Mouse (Mus musculus) liver, embryonic 13.5 days (tissue): ENCODE measurements around the gene Usp30. TPM values are rescaled to one million over a fixed set of nuclear protein-coding genes. Genes with fewer than 3 reads are reported as not detected.

Experiments
- ATAC-seq: fragments of 200-750 bp; cut with Nextera tagmentation; 2 replicates; pipeline ENCODE4 v1.8.0; 2017; ENCODE audit warnings: low read depth, mild to moderate bottlenecking, moderate number of reproducible peaks, moderate library complexity
- DNase-seq: peaks from one replicate; pipeline ENCODE4 v3.0.0; 2022
- H3K27ac ChIP-seq: fragments of 300-500 bp; sonication (generic); 2 replicates; pipeline ENCODE4 v1.5.1; 2015; ENCODE audit warnings: moderate library complexity, mild to moderate bottlenecking, inconsistent platforms
- H3K27me3 ChIP-seq: fragments of 300-500 bp; sonication (generic); 2 replicates; pipeline ENCODE4 v1.6.1; 2015; ENCODE audit warnings: mild to moderate bottlenecking, inconsistent platforms
- H3K36me3 ChIP-seq: fragments of 300-500 bp; sonication (generic); 2 replicates; pipeline ENCODE4 v1.6.1; 2015; ENCODE audit warnings: mild to moderate bottlenecking, inconsistent platforms
- H3K4me1 ChIP-seq: fragments of 300-500 bp; sonication (generic); replicated peaks from 2 replicates; pipeline ENCODE4 v1.6.1; 2015; ENCODE audit warnings: inconsistent platforms
- H3K4me2 ChIP-seq: fragments of 300-500 bp; sonication (generic); 2 replicates; pipeline ENCODE4 v1.6.1; 2015; ENCODE audit warnings: inconsistent platforms, mild to moderate bottlenecking, moderate library complexity
- H3K4me3 ChIP-seq: fragments of 300-500 bp; sonication (generic); replicated peaks from 2 replicates; pipeline ENCODE4 v1.5.1; 2015; ENCODE audit warnings: mild to moderate bottlenecking, inconsistent platforms
- H3K9ac ChIP-seq: fragments of 300-500 bp; sonication (generic); 2 replicates; pipeline ENCODE4 v1.6.1; 2015; ENCODE audit warnings: mild to moderate bottlenecking, inconsistent platforms
- H3K9me3 ChIP-seq: fragments of 300-500 bp; sonication (generic); replicated peaks from 2 replicates; pipeline ENCODE4 v1.6.1; 2016; ENCODE audit warnings: inconsistent platforms
- WGBS: fragments of 180-500 bp; shearing (Covaris S2); methylation state at CpG from one replicate; pipeline ENCODE4 v1.1.7; 2015; ENCODE audit not compliant: insufficient replicate concordance; 5-methylcytosine and 5-hydroxymethylcytosine counted together
- polyA plus RNA-seq: library from polyadenylated mRNA; unstranded; fragments of >200 nt; fragmentation: Nextera tagmentation; extraction: Ambion mirVana; gene quantifications from 2 replicates; pipeline ENCODE4 v1.2.1, GENCODE M21; 2015

Usp30 gene
- polyA plus RNA-seq, 1 experiment from 2014 or later, result 2.7 TPM

DNA sequence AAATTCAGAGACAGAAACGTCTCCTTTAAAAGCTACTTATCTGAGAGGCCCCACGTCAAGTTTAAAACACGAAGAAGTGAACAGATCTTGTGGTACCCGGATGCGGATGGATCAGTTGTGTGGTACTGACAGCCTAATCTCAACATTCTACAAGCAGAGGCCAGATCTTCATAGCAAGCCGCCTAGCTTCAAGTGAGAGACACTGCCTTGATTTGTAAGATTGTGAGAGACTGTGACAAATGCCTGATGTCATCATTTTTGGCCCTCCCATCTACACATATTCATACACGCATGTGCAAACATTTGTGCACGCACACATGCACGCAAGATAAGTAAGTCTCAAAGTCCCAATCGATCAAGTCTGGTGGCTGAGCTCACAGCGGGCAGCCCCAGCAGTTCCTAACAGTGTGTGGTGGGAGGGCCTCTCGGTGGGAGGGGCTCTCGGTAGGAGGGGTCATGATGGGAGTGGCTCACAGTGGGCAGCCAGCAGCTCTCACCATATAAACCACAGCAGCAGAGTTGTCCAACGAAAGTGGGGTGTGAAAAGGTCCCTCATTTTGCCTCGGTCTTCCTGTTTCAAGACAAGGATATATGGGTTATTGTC is 23.8 kb upstream of the Usp30 start:
- 16% methylated on average over 15 of the region's 15 CpGs for WGBS
- peaks cover 14% of the 10 kb centered on the region for H3K4me1 ChIP-seq
- no peaks in the 10 kb centered on the region for H3K27me3 ChIP-seq
- H3K4me3 ChIP-seq, result no peak overlapping the region
- H3K36me3 ChIP-seq, result no peaks in the 10 kb centered on the region
- H3K4me2 ChIP-seq, result 0 out of 2 replicates have a peak overlapping the region, but pooled peaks have one; percentile 15
- H3K27ac ChIP-seq, result no peak overlapping the region
- H3K9ac ChIP-seq, result no peak overlapping the region
- H3K9me3 ChIP-seq, result no peaks in the 10 kb centered on the region
- DNase-seq, result peak; percentile 49
- peak; percentile 77 for ATAC-seq

DNA sequence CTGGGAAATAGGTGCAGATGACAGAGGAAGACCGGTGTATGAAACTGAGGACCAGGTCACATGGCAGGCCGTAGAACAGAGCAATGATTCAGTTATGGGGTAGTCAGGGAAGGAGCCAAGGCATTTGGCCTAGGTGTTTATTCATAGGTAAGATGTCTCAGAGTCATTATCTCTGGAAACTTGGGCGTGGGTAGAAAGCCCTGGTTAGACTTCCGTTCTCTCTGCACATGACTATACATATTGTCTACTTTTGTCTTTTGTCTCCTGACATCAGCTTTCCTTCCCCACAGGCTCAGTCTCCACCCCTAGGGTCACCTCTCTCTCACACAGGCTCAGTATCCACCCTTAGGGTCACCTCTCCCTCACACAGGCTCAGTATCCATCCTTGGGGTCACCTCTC is 21.5 kb upstream of the Usp30 start:
- 53% methylated on average over 4 of the region's 4 CpGs for WGBS
- Histone ChIP-seq H3K27me3 (peaks cover 11% of the 10 kb centered on the region; the same call in 1 of the 2 replicates), H3K27ac (no peak overlapping the region), H3K9ac (no peak overlapping the region), H3K9me3 (no peaks in the 10 kb centered on the region), H3K4me1 (peaks cover 14% of the 10 kb centered on the region), H3K4me3 (no peak overlapping the region), H3K4me2 (no peak overlapping the region), H3K36me3 (no peaks in the 10 kb centered on the region)
- ATAC-seq (no peak), DNase-seq (no peak)

DNA sequence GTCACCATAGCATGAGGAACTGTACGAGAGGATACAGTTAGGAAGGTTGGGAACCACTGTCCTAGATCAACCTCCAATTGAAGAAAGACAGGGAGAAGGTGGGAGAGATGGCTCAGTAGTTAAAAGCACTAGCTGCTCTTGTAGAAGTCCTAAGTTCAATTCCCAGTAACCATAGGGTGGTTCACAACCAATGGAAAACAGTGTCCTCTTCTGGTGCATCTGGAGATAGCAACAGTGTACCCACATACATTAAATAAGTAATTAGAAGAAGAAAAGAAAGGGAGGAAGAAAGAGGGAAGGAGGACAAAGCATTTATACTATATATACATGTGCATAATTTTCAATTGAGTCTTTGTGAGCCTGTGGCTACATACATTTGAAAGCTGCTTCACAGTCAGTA is 20.1 kb upstream of the Usp30 start:
- no peak overlapping the region for H3K27ac ChIP-seq
- WGBS, result 46% methylated on average over 1 of the region's 1 CpGs
- no peaks in the 10 kb centered on the region for H3K36me3 ChIP-seq
- H3K9me3 ChIP-seq, result no peaks in the 10 kb centered on the region
- ATAC-seq, result no peak
- H3K9ac ChIP-seq, result no peak overlapping the region
- no peak overlapping the region for H3K4me2 ChIP-seq
- H3K27me3 ChIP-seq, result peaks cover 11% of the 10 kb centered on the region; the same call in 1 of the 2 replicates
- DNase-seq, result no peak
- no peak overlapping the region for H3K4me3 ChIP-seq
- H3K4me1 ChIP-seq, result peaks cover 14% of the 10 kb centered on the region

DNA sequence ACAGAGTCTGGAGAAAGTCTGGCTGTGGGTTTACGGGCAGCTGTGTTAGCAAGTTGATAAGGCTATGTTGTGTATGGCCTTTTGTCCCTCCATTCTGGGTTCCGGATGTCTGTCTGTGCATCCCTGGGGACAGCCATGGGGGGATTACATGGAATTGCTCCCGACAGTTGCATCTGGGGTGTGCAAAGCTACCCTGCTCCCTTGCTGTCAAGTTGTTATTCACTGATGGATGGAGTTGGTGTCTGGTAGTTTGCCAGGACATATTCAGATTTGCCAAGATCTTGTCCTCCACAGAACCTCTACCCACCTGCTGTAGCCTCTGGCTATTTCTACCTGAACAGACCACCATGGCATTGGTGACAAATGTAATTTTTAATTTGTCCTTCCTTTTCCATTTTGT is 19.1 kb upstream of the Usp30 start:
- H3K9ac ChIP-seq, result no peak overlapping the region
- no peak for DNase-seq

DNA sequence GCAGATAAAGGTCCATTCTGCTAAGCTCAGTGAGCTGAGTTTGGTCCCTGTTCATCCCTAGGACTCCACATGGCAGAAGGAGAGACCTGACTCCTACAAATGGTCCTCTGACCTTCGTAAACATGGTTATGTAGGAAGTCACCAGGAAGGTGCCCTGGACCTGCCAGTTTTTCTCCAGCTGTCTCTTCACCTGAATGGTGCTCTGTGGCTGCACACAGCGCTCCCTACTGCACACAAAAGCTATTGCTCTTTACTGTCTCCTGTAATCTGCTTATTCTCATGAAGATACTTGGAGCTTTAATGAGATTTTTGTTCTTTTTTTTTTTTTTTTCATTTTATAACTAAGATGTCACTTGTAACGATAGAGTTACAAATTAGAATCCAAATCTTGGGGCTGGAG is 18.7 kb upstream of the Usp30 start:
- Histone ChIP-seq H3K27ac (no peak overlapping the region), H3K9me3 (no peaks in the 10 kb centered on the region), H3K4me1 (peaks cover 7% of the 10 kb centered on the region), H3K4me2 (no peak overlapping the region), H3K27me3 (peaks cover 11% of the 10 kb centered on the region; the same call in 1 of the 2 replicates), H3K4me3 (no peak overlapping the region), H3K36me3 (no peaks in the 10 kb centered on the region), H3K9ac (no peak overlapping the region)
- WGBS, result 35% methylated on average over 3 of the region's 3 CpGs
- DNase-seq (no peak), ATAC-seq (no peak)

More for the DNA sequence above, 19.1 kb upstream of the Usp30 start:
- H3K4me2 ChIP-seq, result no peak overlapping the region
- ATAC-seq, result no peak
- WGBS, result 18% methylated on average over 3 of the region's 3 CpGs
- no peak overlapping the region for H3K4me3 ChIP-seq
- peaks cover 12% of the 10 kb centered on the region for H3K4me1 ChIP-seq
- no peak overlapping the region for H3K27ac ChIP-seq
- H3K9me3 ChIP-seq, result no peaks in the 10 kb centered on the region
- no peaks in the 10 kb centered on the region for H3K36me3 ChIP-seq
- peaks cover 11% of the 10 kb centered on the region; the same call in 1 of the 2 replicates for H3K27me3 ChIP-seq

DNA sequence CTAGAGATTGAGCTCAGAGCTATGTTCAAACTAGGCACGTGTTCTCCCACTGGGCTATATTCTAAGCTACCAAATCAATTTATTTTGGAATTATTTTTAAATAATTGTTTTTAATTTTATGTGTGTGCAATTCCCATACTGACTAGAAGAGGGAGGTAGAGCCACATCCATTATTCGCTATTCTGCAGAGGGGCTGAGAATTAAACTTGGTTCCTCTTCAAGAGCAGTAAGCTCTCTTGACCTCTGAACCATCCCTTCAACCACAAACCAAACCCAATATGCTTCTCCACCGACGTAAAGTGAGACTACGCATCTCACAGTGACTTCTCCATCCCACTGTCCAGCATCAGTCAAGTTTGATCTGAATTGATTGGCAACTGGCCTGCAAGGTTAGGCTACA is 18.1 kb upstream of the Usp30 start:
- Histone ChIP-seq H3K9ac (no peak overlapping the region), H3K4me2 (no peak overlapping the region), H3K4me3 (no peak overlapping the region), H3K27ac (no peak overlapping the region), H3K9me3 (no peaks in the 10 kb centered on the region), H3K36me3 (no peaks in the 10 kb centered on the region), H3K27me3 (peaks cover 11% of the 10 kb centered on the region; the same call in 1 of the 2 replicates), H3K4me1 (peaks cover 2% of the 10 kb centered on the region)
- WGBS, result 33% methylated on average over 5 of the region's 5 CpGs
- DNase-seq, result no peak
- no peak for ATAC-seq

DNA sequence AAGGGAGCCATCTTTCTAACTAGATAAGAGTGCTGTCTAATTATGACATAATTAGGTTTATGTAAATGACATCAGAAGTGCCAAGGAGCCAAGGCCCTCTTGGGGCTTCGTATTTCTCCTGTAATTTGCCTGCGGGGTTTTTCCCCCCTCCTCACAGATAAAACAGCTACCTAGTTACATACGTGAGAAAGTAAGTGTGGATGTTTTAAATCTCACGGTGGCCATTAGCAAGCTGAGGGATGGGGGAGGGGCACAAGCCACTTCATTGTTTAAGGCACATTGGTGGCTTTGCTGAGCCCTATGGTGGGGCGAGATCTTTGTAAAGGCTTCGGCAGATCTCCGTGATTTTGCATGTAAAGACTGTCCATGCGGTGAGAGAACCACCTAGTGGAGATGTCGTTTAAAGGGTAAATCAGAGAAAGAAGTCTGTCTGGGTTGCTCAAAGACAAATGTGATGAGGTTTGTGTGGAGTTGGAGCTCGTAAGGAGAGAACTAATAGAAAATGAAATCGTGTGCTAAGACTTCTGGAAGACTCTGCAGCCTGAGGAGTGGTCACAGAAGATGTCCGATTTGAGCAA is 16.4 kb upstream of the Usp30 start:
- peaks cover 11% of the 10 kb centered on the region; the same call in 1 of the 2 replicates for H3K27me3 ChIP-seq
- DNase-seq (no peak), ATAC-seq (no peak)
- H3K9ac ChIP-seq, result no peak overlapping the region
- H3K4me2 ChIP-seq, result no peak overlapping the region
- no peak overlapping the region for H3K4me3 ChIP-seq
- H3K9me3 ChIP-seq, result no peaks in the 10 kb centered on the region
- no peaks in the 10 kb centered on the region for H3K4me1 ChIP-seq
- WGBS, result 44% methylated on average over 12 of the region's 12 CpGs
- no peaks in the 10 kb centered on the region for H3K36me3 ChIP-seq
- H3K27ac ChIP-seq, result no peak overlapping the region

DNA sequence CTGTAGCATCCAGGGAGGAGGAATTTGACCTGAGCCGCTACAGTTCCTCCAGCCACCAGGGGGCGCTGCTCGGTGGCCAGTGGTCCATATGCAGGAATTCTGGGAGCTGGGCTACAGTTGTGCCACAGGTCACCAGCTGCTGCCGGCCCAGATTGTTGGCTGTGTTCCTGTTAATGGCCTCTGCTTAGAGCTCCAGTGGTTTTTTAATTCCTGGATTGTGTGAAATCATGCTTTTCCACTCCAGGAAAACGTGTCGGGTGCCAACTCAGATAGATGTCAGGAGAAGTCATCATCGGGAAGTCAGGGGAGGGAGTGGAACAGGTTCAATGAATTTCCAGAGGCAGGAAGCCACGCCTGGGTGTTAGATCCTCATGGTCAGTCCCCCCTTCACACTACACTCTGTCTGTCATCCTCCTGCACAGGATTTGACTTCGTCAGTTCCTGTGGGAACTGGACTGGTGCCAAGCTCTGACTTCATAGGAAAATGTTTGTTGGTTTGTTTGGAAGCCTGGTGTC is 13.0 kb upstream of the Usp30 start:
- Histone ChIP-seq H3K9ac (no peak overlapping the region), H3K9me3 (no peaks in the 10 kb centered on the region), H3K27me3 (peaks cover 9% of the 10 kb centered on the region; the same call in 1 of the 2 replicates), H3K4me1 (no peaks in the 10 kb centered on the region), H3K36me3 (no peaks in the 10 kb centered on the region), H3K27ac (no peak overlapping the region), H3K4me2 (no peak overlapping the region), H3K4me3 (no peak overlapping the region)
- WGBS, result 25% methylated on average over 9 of the region's 9 CpGs
- ATAC-seq, result no peak
- peak; percentile 25 for DNase-seq

DNA sequence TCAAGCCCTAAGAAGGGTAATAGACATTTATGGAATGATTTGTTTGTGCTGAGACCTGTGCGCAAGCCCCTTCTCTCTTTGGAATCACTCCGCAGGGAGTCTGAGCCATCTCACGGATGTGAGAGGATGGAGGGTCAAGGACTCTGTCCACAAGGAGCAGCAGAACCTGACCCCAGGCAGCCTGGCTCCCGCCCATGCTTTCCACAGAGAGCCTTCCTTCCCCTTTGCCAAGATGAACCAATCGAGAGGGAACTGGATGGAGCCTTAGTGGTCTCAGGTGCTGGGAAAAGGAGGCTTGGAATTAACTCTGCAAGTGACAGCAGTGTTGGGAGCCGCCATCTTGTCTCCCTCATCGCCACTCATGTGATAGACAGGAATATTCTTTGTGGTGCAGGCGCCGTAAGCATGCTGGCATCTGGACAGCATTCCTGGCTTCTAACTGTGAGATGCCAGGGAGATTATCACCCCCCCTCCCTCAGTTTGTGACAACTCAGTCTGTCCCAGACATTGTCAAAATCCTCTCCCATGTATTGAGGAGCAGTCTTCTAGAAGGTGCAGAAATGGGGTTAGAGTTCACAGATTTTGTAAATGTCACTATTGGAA is 8.0 kb upstream of the Usp30 start:
- Histone ChIP-seq H3K9ac (no peak overlapping the region), H3K9me3 (no peaks in the 10 kb centered on the region), H3K27ac (no peak overlapping the region), H3K4me1 (no peaks in the 10 kb centered on the region), H3K27me3 (no peaks in the 10 kb centered on the region), H3K36me3 (no peaks in the 10 kb centered on the region), H3K4me3 (no peak overlapping the region), H3K4me2 (no peak overlapping the region)
- ATAC-seq, result no peak
- 67% methylated on average over 9 of the region's 9 CpGs for WGBS
- no peak for DNase-seq

DNA sequence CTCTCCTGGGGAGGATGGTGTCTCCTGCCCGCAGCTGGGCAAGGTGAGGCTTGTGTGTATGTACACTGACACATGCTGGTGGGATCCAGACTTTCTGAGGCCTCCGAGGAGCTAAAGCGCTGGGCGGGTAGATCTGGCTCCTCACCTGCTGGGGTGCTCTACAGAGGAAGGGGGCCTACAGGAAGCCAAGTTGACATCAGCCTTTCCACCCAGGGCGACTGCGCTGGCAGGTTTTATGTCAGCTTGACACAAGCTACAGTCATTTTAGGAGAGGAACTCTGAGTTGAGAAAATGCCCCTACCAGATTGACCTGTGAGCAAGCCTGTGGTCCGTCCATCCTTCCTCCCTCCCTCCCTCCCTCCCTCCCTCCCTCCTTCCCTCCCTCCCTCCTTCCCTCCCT is 3.6 kb upstream of the Usp30 start:
- ATAC-seq, result no peak
- 35% methylated on average over 7 of the region's 7 CpGs for WGBS
- H3K27ac ChIP-seq, result no peak overlapping the region
- H3K9me3 ChIP-seq, result no peaks in the 10 kb centered on the region
- no peak overlapping the region for H3K4me2 ChIP-seq
- H3K4me1 ChIP-seq, result no peaks in the 10 kb centered on the region
- no peak overlapping the region for H3K4me3 ChIP-seq
- DNase-seq, result no peak
- H3K9ac ChIP-seq, result no peak overlapping the region
- no peaks in the 10 kb centered on the region for H3K27me3 ChIP-seq
- H3K36me3 ChIP-seq, result no peaks in the 10 kb centered on the region

DNA sequence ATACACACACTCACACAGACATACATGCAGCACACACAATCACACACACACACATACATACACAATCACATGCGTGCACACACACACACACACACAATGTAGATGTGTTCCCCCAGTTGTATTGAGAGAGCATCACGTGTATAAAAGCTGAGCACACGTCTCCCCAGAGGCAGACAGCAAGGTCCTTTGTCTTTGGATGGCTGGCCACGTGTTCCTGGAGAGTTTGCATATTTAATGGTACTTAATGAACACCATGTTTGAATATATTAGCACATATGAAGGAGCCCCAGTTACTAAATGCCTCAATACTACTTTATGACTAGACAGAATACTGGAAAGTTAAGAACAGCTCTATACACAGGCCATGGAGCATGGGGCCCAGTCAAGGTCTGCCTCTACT is 1.3 kb upstream of the Usp30 start:
- ATAC-seq, result no peak
- WGBS, result 53% methylated on average over 4 of the region's 4 CpGs

More for the DNA sequence above, 1.3 kb upstream of the Usp30 start:
- H3K27ac ChIP-seq, result no peak overlapping the region
- DNase-seq, result no peak
- no peak overlapping the region for H3K4me3 ChIP-seq
- no peaks in the 10 kb centered on the region for H3K9me3 ChIP-seq
- H3K36me3 ChIP-seq, result no peaks in the 10 kb centered on the region
- H3K9ac ChIP-seq, result no peak overlapping the region
- no peaks in the 10 kb centered on the region for H3K27me3 ChIP-seq
- no peaks in the 10 kb centered on the region for H3K4me1 ChIP-seq
- no peak overlapping the region for H3K4me2 ChIP-seq
